Mouse (Mus musculus): ENCODE measurements around the gene Akap12. TPM values are rescaled to one million over a fixed set of nuclear protein-coding genes. Genes with fewer than 3 reads are reported as not detected.
A peak's percentile ranks its signal among the peaks of the same experiment; 100 is the strongest.

Akap12 gene
- polyA plus RNA-seq, 1 experiment from 2014 or later: 59.0 TPM

DNA sequence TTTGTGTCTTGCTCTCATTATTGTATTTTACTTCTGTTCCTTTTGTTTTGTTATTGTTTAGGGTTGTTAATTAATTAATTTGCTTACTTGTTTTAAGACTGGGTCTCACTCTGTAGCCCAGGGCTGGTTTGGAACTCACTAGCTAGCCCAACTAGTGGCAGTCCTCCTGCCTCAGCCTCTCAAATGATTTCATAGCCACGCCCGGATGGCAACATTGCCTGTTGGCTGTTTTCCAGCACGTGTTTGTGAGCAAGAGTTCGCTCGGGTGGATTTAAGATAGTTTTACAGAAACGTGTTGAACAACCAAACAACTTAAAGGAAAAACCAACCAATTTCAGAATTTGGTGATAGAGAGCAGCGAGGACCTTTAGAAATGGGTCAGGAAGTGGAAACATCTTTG, 1.3 kb downstream of the Akap12 start:
- WGBS: 69% methylated on average over 7 of the region's 7 CpGs
- ATAC-seq (ENCODE audit: insufficient number of reproducible peaks, insufficient read depth, low FRiP score, low read depth): no peak

DNA sequence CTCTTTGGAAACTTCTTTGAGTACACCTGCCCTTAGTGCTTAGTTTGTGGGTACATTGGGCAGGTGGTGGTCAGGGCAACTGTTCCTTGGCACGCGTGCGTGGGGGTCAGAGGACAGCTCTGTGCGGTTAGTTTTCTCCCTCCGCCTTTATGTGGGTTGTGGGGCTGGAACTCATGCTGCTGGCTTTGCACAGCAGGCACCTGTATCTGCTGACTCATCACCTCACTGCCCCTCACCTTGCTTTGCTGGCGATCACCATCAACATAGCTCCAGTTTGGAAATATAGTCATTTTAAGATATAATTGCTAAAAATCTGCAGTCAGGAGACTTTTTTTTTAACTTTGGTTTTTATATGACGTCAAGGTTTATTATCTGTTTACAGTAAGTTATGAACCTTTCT, 2.0 kb downstream of the Akap12 start:
- Histone ChIP-seq H3K27ac (ENCODE audit: low read length) (no peak overlapping the region), H3K4me3 (ENCODE audit: low read depth, low read length) (peak overlapping the region; percentile 80; the same call in 1 of the 2 replicates)
- no peak for ATAC-seq (ENCODE audit: insufficient number of reproducible peaks, insufficient read depth, low FRiP score, low read depth)

More for the DNA sequence above, 1.3 kb downstream of the Akap12 start:
- Histone ChIP-seq H3K27me3 (ENCODE audit: control insufficient read depth, insufficient read depth, low read length) (no peaks in the 10 kb centered on the region), H3K27ac (ENCODE audit: low read length) (no peak overlapping the region; the same call in 1 of the 2 replicates), H3K4me2 (replicated peaks; ENCODE audit: low read depth, low read length) (peak overlapping the region; percentile 94), H3K36me3 (ENCODE audit: control insufficient read depth, insufficient read depth, low read length) (no peaks in the 10 kb centered on the region), H3K9ac (replicated peaks; ENCODE audit: low read depth, low read length) (no peak overlapping the region), H3K4me3 (ENCODE audit: low read depth, low read length) (peak overlapping the region; percentile 80), H3K9me3 (ENCODE audit: control insufficient read depth, low read depth, low read length) (no peaks in the 10 kb centered on the region), H3K4me1 (ENCODE audit: control insufficient read depth, insufficient read depth, low read length) (peaks cover 8% of the 10 kb centered on the region)

DNA sequence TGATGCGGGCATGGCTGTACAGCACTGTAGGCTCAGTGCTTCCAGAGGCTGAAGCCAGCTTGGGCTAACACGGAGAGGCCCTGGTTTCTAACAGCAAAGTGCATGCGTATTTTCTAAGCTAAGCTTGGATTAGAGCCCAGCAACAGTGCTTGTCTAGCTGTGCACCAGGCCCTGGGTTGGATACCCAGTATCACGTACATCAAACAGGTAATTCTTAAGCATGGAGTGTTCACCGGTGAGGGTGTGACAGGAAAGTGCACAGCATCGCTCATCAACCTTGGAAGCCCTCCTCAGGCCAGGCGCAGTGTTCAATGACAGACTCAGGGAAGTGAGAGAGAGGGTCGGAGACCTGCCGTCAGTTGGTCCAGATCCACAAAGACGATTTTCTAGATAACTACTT, 9.4 kb downstream of the Akap12 start:
- no peak overlapping the region for H3K27ac ChIP-seq (ENCODE audit: low read length)
- H3K4me1 ChIP-seq (ENCODE audit: control insufficient read depth, insufficient read depth, low read length): peaks cover 8% of the 10 kb centered on the region; the same call in 1 of the 2 replicates
- H3K4me3 ChIP-seq (ENCODE audit: low read depth, low read length): no peak overlapping the region
- H3K36me3 ChIP-seq (ENCODE audit: control insufficient read depth, insufficient read depth, low read length): no peaks in the 10 kb centered on the region
- no peak for ATAC-seq (ENCODE audit: insufficient number of reproducible peaks, insufficient read depth, low FRiP score, low read depth)
- no peaks in the 10 kb centered on the region for H3K9me3 ChIP-seq (ENCODE audit: control insufficient read depth, low read depth, low read length)
- 88% methylated on average over 10 of the region's 10 CpGs for WGBS
- no peaks in the 10 kb centered on the region for H3K27me3 ChIP-seq (ENCODE audit: control insufficient read depth, insufficient read depth, low read length)
- no peak overlapping the region for H3K4me2 ChIP-seq (replicated peaks; ENCODE audit: low read depth, low read length)
- H3K9ac ChIP-seq (replicated peaks; ENCODE audit: low read depth, low read length): no peak overlapping the region

More for the DNA sequence above, 2.0 kb downstream of the Akap12 start:
- H3K4me1 ChIP-seq (ENCODE audit: control insufficient read depth, insufficient read depth, low read length): peaks cover 8% of the 10 kb centered on the region
- H3K27me3 ChIP-seq (ENCODE audit: control insufficient read depth, insufficient read depth, low read length): no peaks in the 10 kb centered on the region
- 0 out of 2 replicates have a peak overlapping the region, but pooled peaks have one; percentile 3 for H3K9ac ChIP-seq (replicated peaks; ENCODE audit: low read depth, low read length)
- no peaks in the 10 kb centered on the region for H3K9me3 ChIP-seq (ENCODE audit: control insufficient read depth, low read depth, low read length)
- H3K36me3 ChIP-seq (ENCODE audit: control insufficient read depth, insufficient read depth, low read length): no peaks in the 10 kb centered on the region
- peak overlapping the region; percentile 94 for H3K4me2 ChIP-seq (replicated peaks; ENCODE audit: low read depth, low read length)
- WGBS: 91% methylated on average over 7 of the region's 7 CpGs

DNA sequence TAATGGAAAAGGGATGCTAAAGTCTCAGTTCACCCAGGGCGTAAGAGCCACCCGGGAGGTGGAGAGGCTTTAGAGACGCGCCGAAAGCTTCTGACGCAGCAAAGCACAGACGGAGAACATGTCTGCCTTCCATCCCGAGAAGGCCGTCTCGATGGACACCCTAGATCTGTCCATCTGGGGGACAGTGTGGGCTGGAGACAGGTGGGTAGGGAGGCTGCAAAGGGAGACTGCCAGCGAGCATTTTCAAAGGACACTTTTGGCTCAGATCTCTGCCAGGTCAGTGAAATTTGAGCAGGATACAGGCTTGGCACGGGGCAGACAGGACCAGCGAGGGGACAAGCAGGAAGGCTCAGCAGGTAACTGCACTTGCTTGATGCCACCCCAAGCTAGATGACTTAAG, 9.9 kb downstream of the Akap12 start:
- no peaks in the 10 kb centered on the region for H3K36me3 ChIP-seq (ENCODE audit: control insufficient read depth, insufficient read depth, low read length)
- no peaks in the 10 kb centered on the region for H3K9me3 ChIP-seq (ENCODE audit: control insufficient read depth, low read depth, low read length)
- H3K4me3 ChIP-seq (ENCODE audit: low read depth, low read length): no peak overlapping the region
- peaks cover 8% of the 10 kb centered on the region; the same call in 1 of the 2 replicates for H3K4me1 ChIP-seq (ENCODE audit: control insufficient read depth, insufficient read depth, low read length)
- H3K4me2 ChIP-seq (replicated peaks; ENCODE audit: low read depth, low read length): no peak overlapping the region
- WGBS: 92% methylated on average over 13 of the region's 13 CpGs
- H3K27ac ChIP-seq (ENCODE audit: low read length): no peak overlapping the region
- ATAC-seq (ENCODE audit: insufficient number of reproducible peaks, insufficient read depth, low FRiP score, low read depth): no peak
- H3K27me3 ChIP-seq (ENCODE audit: control insufficient read depth, insufficient read depth, low read length): no peaks in the 10 kb centered on the region
- no peak overlapping the region for H3K9ac ChIP-seq (replicated peaks; ENCODE audit: low read depth, low read length)

DNA sequence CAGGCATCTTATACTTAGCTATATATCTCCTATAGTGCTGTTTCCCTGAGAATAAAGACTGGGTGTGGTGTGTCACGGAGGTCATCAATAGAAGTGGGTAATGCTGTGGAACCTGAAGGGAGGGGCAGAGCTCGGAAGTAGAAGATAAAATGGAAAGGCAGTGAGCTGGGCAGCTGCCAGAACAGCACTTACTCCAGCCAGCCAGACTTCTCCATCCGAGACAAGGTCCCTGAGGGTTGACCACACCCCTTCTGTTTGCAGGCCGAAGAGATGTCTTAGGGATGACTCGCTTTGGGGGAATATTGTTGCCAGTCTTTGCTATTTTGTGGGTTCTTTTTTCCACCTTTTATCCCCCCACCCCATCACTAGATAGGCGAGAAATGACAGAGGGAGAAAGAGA, 11.9 kb downstream of the Akap12 start:
- H3K9ac ChIP-seq (replicated peaks; ENCODE audit: low read depth, low read length): no peak overlapping the region
- no peaks in the 10 kb centered on the region for H3K36me3 ChIP-seq (ENCODE audit: control insufficient read depth, insufficient read depth, low read length)
- no peaks in the 10 kb centered on the region for H3K27me3 ChIP-seq (ENCODE audit: control insufficient read depth, insufficient read depth, low read length)
- peaks cover 8% of the 10 kb centered on the region; the same call in 1 of the 2 replicates for H3K4me1 ChIP-seq (ENCODE audit: control insufficient read depth, insufficient read depth, low read length)
- WGBS: 32% methylated on average over 6 of the region's 6 CpGs
- H3K9me3 ChIP-seq (ENCODE audit: control insufficient read depth, low read depth, low read length): no peaks in the 10 kb centered on the region
- no peak overlapping the region for H3K4me2 ChIP-seq (replicated peaks; ENCODE audit: low read depth, low read length)
- no peak overlapping the region for H3K4me3 ChIP-seq (ENCODE audit: low read depth, low read length)
- ATAC-seq (ENCODE audit: insufficient number of reproducible peaks, insufficient read depth, low FRiP score, low read depth): peak; percentile 28; the same call in 1 of the 2 replicates
- H3K27ac ChIP-seq (ENCODE audit: low read length): no peak overlapping the region

DNA sequence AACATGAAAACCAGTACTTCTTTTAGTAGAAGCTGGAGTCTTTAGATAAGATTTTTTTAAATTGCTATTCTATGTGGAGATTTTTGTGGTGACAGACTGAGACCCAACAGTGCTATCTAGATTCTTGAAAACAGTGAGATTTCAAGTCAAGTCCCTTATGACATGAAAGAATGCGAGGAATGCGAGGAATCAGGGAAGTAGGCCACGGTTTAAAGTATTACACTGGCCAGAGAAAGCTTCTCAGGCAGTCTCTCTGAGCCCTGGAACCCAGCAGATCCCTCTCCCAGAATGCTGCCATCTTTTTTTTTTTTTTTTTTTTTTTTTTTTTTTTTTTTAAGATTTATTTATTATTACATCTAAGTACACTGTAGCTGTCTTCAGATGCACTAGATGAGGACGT, 16.2 kb downstream of the Akap12 start:
- H3K27me3 ChIP-seq (ENCODE audit: control insufficient read depth, insufficient read depth, low read length): no peaks in the 10 kb centered on the region
- no peak overlapping the region for H3K4me2 ChIP-seq (replicated peaks; ENCODE audit: low read depth, low read length)
- no peaks in the 10 kb centered on the region for H3K9me3 ChIP-seq (ENCODE audit: control insufficient read depth, low read depth, low read length)
- 53% methylated on average over 4 of the region's 4 CpGs for WGBS
- H3K27ac ChIP-seq (ENCODE audit: low read length): no peak overlapping the region
- no peaks in the 10 kb centered on the region for H3K36me3 ChIP-seq (ENCODE audit: control insufficient read depth, insufficient read depth, low read length)
- no peak overlapping the region for H3K4me3 ChIP-seq (ENCODE audit: low read depth, low read length)
- no peak for ATAC-seq (ENCODE audit: insufficient number of reproducible peaks, insufficient read depth, low FRiP score, low read depth)
- H3K9ac ChIP-seq (replicated peaks; ENCODE audit: low read depth, low read length): no peak overlapping the region
- peaks cover 8% of the 10 kb centered on the region; the same call in 1 of the 2 replicates for H3K4me1 ChIP-seq (ENCODE audit: control insufficient read depth, insufficient read depth, low read length)

DNA sequence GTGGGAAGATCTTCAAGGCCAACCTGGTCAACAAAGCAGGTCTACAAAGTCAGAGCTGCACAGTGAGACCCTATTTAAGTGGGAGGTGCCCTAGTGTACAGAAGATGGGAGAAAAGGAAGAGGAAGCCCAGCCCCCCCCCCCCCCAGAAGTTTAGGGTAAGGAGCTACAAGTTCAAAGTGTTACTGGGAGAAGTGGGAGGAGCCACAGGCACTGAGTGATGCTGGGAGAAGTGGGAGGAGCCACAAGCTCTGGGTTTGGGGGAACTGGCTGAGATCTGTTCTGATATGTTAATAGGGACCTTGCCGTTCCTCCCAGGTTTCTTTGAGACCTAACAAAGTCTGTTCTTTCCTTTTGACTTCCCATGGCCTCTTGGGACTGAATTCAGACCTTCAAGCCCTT, 18.6 kb downstream of the Akap12 start:
- no peaks in the 10 kb centered on the region for H3K9me3 ChIP-seq (ENCODE audit: control insufficient read depth, low read depth, low read length)
- peaks cover 5% of the 10 kb centered on the region; the same call in 1 of the 2 replicates for H3K4me1 ChIP-seq (ENCODE audit: control insufficient read depth, insufficient read depth, low read length)
- no peak overlapping the region for H3K4me2 ChIP-seq (replicated peaks; ENCODE audit: low read depth, low read length)
- no peak overlapping the region for H3K4me3 ChIP-seq (ENCODE audit: low read depth, low read length)
- ATAC-seq (ENCODE audit: insufficient number of reproducible peaks, insufficient read depth, low FRiP score, low read depth): no peak
- no peak overlapping the region for H3K9ac ChIP-seq (replicated peaks; ENCODE audit: low read depth, low read length)
- WGBS: 87% methylated on average over 1 of the region's 1 CpGs
- no peak overlapping the region for H3K27ac ChIP-seq (ENCODE audit: low read length)
- no peaks in the 10 kb centered on the region for H3K36me3 ChIP-seq (ENCODE audit: control insufficient read depth, insufficient read depth, low read length)
- no peaks in the 10 kb centered on the region for H3K27me3 ChIP-seq (ENCODE audit: control insufficient read depth, insufficient read depth, low read length)

DNA sequence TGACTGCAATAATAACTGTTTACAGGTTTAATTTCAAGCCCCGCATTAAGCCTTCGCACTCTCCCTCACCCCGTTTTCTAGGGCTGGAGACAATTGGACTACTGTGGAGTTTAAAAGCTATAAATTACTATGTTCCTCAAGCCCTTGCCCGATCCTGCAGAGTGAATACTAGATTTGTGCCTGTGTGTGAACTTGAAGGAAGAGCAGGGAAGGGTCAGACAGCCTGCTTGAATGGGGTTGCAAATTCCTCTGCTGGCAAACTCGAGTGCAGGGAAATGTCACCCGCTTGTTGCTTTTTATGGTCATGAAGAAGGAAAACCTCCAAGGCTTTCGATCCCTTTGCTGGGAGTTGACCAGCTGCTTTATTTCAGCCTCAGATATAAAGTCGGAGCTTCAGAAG, 19.6 kb downstream of the Akap12 start:
- Histone ChIP-seq H3K27ac (ENCODE audit: low read length) (peak overlapping the region; percentile 30), H3K36me3 (ENCODE audit: control insufficient read depth, insufficient read depth, low read length) (no peaks in the 10 kb centered on the region)

DNA sequence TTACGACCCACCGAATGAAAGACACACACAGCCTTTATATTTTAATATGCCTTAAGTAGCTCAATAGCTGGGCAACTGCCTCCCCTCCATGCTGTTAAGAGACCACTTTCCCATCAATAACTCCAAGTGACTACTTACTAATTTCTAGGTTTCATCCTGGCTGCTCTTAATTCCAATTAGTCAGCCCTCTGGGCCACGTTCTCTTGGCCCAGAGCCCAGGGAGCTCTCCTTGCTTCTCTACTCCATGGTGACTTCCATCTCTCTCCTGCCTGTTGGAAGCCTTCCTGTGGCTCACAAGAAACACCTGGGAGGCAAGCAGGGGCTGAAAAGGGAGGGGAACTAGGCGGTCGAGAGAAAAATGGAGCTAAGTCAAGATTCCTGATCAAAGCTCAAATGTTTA, 23.0 kb downstream of the Akap12 start:
- no peak overlapping the region for H3K4me2 ChIP-seq (replicated peaks; ENCODE audit: low read depth, low read length)
- H3K9ac ChIP-seq (replicated peaks; ENCODE audit: low read depth, low read length): no peak overlapping the region
- no peaks in the 10 kb centered on the region for H3K27me3 ChIP-seq (ENCODE audit: control insufficient read depth, insufficient read depth, low read length)
- ATAC-seq (ENCODE audit: insufficient number of reproducible peaks, insufficient read depth, low FRiP score, low read depth): no peak
- H3K27ac ChIP-seq (ENCODE audit: low read length): no peak overlapping the region
- peaks cover 5% of the 10 kb centered on the region; the same call in 1 of the 2 replicates for H3K4me1 ChIP-seq (ENCODE audit: control insufficient read depth, insufficient read depth, low read length)
- WGBS: 28% methylated on average over 5 of the region's 5 CpGs
- no peak overlapping the region for H3K4me3 ChIP-seq (ENCODE audit: low read depth, low read length)
- no peaks in the 10 kb centered on the region for H3K9me3 ChIP-seq (ENCODE audit: control insufficient read depth, low read depth, low read length)
- no peaks in the 10 kb centered on the region for H3K36me3 ChIP-seq (ENCODE audit: control insufficient read depth, insufficient read depth, low read length)

More for the DNA sequence above, 19.6 kb downstream of the Akap12 start:
- Histone ChIP-seq H3K9me3 (ENCODE audit: control insufficient read depth, low read depth, low read length) (no peaks in the 10 kb centered on the region), H3K27me3 (ENCODE audit: control insufficient read depth, insufficient read depth, low read length) (no peaks in the 10 kb centered on the region), H3K9ac (replicated peaks; ENCODE audit: low read depth, low read length) (no peak overlapping the region), H3K4me2 (replicated peaks; ENCODE audit: low read depth, low read length) (no peak overlapping the region), H3K4me1 (ENCODE audit: control insufficient read depth, insufficient read depth, low read length) (peaks cover 5% of the 10 kb centered on the region; the same call in 1 of the 2 replicates), H3K4me3 (ENCODE audit: low read depth, low read length) (no peak overlapping the region)
- no peak for ATAC-seq (ENCODE audit: insufficient number of reproducible peaks, insufficient read depth, low FRiP score, low read depth)
- 31% methylated on average over 8 of the region's 8 CpGs for WGBS
